Mouse (Mus musculus) G1E (cell line): Measurements from ENCODE around the gene Slc13a2. TPM values are rescaled to one million over a fixed set of nuclear protein-coding genes. Genes with fewer than 3 reads are reported as not detected.

Source experiments
- ATAC-seq: 2 replicates; pipeline ENCODE4 v1.8.0; 2016; ENCODE audit warnings: mild to moderate bottlenecking; ENCODE audit not compliant: insufficient number of reproducible peaks, poor library complexity, low FRiP score, severe bottlenecking; ENCODE audit errors: extremely low read depth
- DNase-seq: peaks from one replicate; pipeline ENCODE4 v3.0.0; 2012; ENCODE audit warnings: low spot score
- H3K27me3 ChIP-seq: 2 replicates; pipeline ENCODE4 v1.6.1; 2012; ENCODE audit warnings: mild to moderate bottlenecking, low read length, inconsistent platforms; ENCODE audit not compliant: insufficient read depth
- H3K36me3 ChIP-seq: replicated peaks from 2 replicates; pipeline ENCODE3; 2012; ENCODE audit warnings: mild to moderate bottlenecking, inconsistent platforms
- H3K4me1 ChIP-seq: 2 replicates; pipeline ENCODE4 v1.6.1; 2012; ENCODE audit warnings: low read depth, low read length, inconsistent platforms, mixed read lengths; ENCODE audit not compliant: insufficient read depth
- H3K4me3 ChIP-seq: 2 replicates; pipeline ENCODE4 v1.5.1; 2012; ENCODE audit warnings: low read depth, mild to moderate bottlenecking, inconsistent platforms, low read length, moderate library complexity, mixed read lengths
- H3K9me3 ChIP-seq: replicated peaks from 2 replicates; pipeline ENCODE4 v1.6.1; 2012; ENCODE audit warnings: inconsistent platforms
- CTCF ChIP-seq: IDR thresholded peaks from 2 replicates; pipeline ENCODE4 v1.5.1; 2012; ENCODE audit warnings: low read depth, low read length, inconsistent platforms, mixed read lengths
- GATA1 ChIP-seq: IDR thresholded peaks from 2 replicates; pipeline ENCODE4 v1.6.1; 2012; ENCODE audit warnings: borderline replicate concordance, low read length, inconsistent platforms, mixed read lengths
- GATA2 ChIP-seq: IDR thresholded peaks from 2 replicates; pipeline ENCODE4 v1.6.1; 2012; ENCODE audit warnings: low read depth, low read length, inconsistent platforms, borderline replicate concordance
- POLR2AphosphoS5 ChIP-seq: IDR thresholded peaks from 2 replicates; pipeline ENCODE4 v1.6.1; 2012; ENCODE audit warnings: low read depth, low read length, inconsistent platforms; ENCODE audit not compliant: insufficient replicate concordance
- TAL1 ChIP-seq: conservative IDR thresholded peaks from 2 replicates; pipeline ENCODE4 v1.6.1; 2012; ENCODE audit warnings: low read depth, low read length, inconsistent platforms, mixed read lengths
- polyA plus RNA-seq: library from polyadenylated mRNA; stranded (reverse); fragments of >175 nt; gene quantifications from 2 replicates; pipeline ENCODE4 v1.2.3, GENCODE M21; 2012
- total RNA-seq, 2 experiments: library from RNA; stranded (forward) in 1 of 2; stranded (reverse) in 1 of 2; fragments of 200-1000 nt in 1 of 2; fragments of >200 nt in 1 of 2; fragmentation: Nextera tagmentation in 1 of 2; gene quantifications; 2 replicates each; pipeline ENCODE4 v1.2.3; 2014 to 2017

Slc13a2 gene
- total and polyA plus RNA-seq, 3 experiments, result not detected

GRCm38 (mm10) chr11:78465116-78465515, 43.1 kb upstream of the Slc13a2 start:
- Histone ChIP-seq H3K9me3 (no peaks in the 10 kb centered on the region; the same call in 1 of the 2 replicates), H3K27me3 (peaks cover 28% of the 10 kb centered on the region), H3K4me1 (peaks cover 2% of the 10 kb centered on the region), H3K36me3 (no peaks in the 10 kb centered on the region), H3K4me3 (no peak overlapping the region)
- TF ChIP-seq TAL1 (no peak), GATA2 (no peak), POLR2AphosphoS5 (no peak), GATA1 (no peak), CTCF (no peak)
- DNase-seq (no peak), ATAC-seq (no peak)

GRCm38 (mm10) chr11:78463286-78464036, 41.4 kb upstream of the Slc13a2 start:
- no peak overlapping the region for H3K4me3 ChIP-seq
- no peak for DNase-seq
- H3K27me3 ChIP-seq, result peaks cover 25% of the 10 kb centered on the region
- ATAC-seq, result no peak
- peaks cover 2% of the 10 kb centered on the region for H3K4me1 ChIP-seq
- no peaks in the 10 kb centered on the region for H3K36me3 ChIP-seq
- H3K9me3 ChIP-seq, result no peaks in the 10 kb centered on the region; the same call in 1 of the 2 replicates
- no peak for TF ChIP-seq GATA2
- no peak for TF ChIP-seq GATA1
- no peak for TF ChIP-seq TAL1
- TF ChIP-seq CTCF, result no peak
- TF ChIP-seq POLR2AphosphoS5, result no peak

GRCm38 (mm10) chr11:78462669-78463068, 40.7 kb upstream of the Slc13a2 start:
- TF ChIP-seq GATA1 (no peak), POLR2AphosphoS5 (no peak), GATA2 (no peak), TAL1 (no peak), CTCF (no peak)
- peaks cover 24% of the 10 kb centered on the region for H3K27me3 ChIP-seq
- peaks cover 2% of the 10 kb centered on the region for H3K4me1 ChIP-seq
- ATAC-seq (no peak), DNase-seq (no peak)
- H3K4me3 ChIP-seq, result no peak overlapping the region
- H3K36me3 ChIP-seq, result no peaks in the 10 kb centered on the region
- no peaks in the 10 kb centered on the region; the same call in 1 of the 2 replicates for H3K9me3 ChIP-seq

- Histone ChIP-seq H3K4me3 (no peak overlapping the region), H3K27me3 (peaks cover 23% of the 10 kb centered on the region), H3K9me3 (no peaks in the 10 kb centered on the region; the same call in 1 of the 2 replicates), H3K36me3 (no peaks in the 10 kb centered on the region), H3K4me1 (peaks cover 2% of the 10 kb centered on the region)
- TF ChIP-seq CTCF (no peak), POLR2AphosphoS5 (no peak), GATA1 (no peak), GATA2 (no peak), TAL1 (no peak)
- DNase-seq, result no peak
- ATAC-seq, result no peak
These were observed 39.9 kb upstream of the Slc13a2 start for GRCm38 (mm10) chr11:78461894-78462293.

GRCm38 (mm10) chr11:78458740-78459139, 36.7 kb upstream of the Slc13a2 start:
- Histone ChIP-seq H3K9me3 (no peaks in the 10 kb centered on the region; the same call in 1 of the 2 replicates), H3K4me3 (no peak overlapping the region), H3K36me3 (no peaks in the 10 kb centered on the region), H3K27me3 (peaks cover 17% of the 10 kb centered on the region), H3K4me1 (peaks cover 2% of the 10 kb centered on the region)
- ATAC-seq (no peak), DNase-seq (no peak)
- TF ChIP-seq GATA2 (no peak), CTCF (no peak), GATA1 (no peak), TAL1 (no peak), POLR2AphosphoS5 (no peak)

- TF ChIP-seq GATA1, result no peak
- no peak for TF ChIP-seq POLR2AphosphoS5
- TF ChIP-seq GATA2, result no peak
- peak; percentile 15; the same call in 1 of the 2 replicates for TF ChIP-seq CTCF
- Histone ChIP-seq H3K4me3 (no peak overlapping the region), H3K27me3 (peaks cover 24% of the 10 kb centered on the region), H3K4me1 (no peaks in the 10 kb centered on the region; the same call in 1 of the 2 replicates), H3K36me3 (no peaks in the 10 kb centered on the region), H3K9me3 (no peaks in the 10 kb centered on the region)
- DNase-seq, result no peak
- no peak for ATAC-seq
These were observed 33.3 kb upstream of the Slc13a2 start for GRCm38 (mm10) chr11:78455308-78455707.

GRCm38 (mm10) chr11:78454276-78454675, 32.3 kb upstream of the Slc13a2 start:
- DNase-seq, result no peak
- no peak overlapping the region for H3K4me3 ChIP-seq

More at GRCm38 (mm10) chr11:78454276-78454675, 32.3 kb upstream of the Slc13a2 start:
- Histone ChIP-seq H3K36me3 (no peaks in the 10 kb centered on the region), H3K27me3 (peaks cover 27% of the 10 kb centered on the region), H3K4me1 (no peaks in the 10 kb centered on the region; the same call in 1 of the 2 replicates), H3K9me3 (no peaks in the 10 kb centered on the region)
- no peak for ATAC-seq
- TF ChIP-seq GATA1 (no peak), GATA2 (no peak), CTCF (no peak), TAL1 (no peak), POLR2AphosphoS5 (no peak)
